Mouse (Mus musculus): ENCODE measurements around the gene Mfsd6l. TPM values are rescaled to one million over a fixed set of nuclear protein-coding genes. Genes with fewer than 3 reads are reported as not detected.
A peak's percentile ranks its signal among the peaks of the same experiment; 100 is the strongest.

Gene Mfsd6l
- 1.3 and 1.4 TPM in 2 replicates for polyA plus RNA-seq (2014; fragmentation: Nextera tagmentation; extraction: Ambion mirVana)

- no peaks in the 10 kb centered on the region for H3K36me3 ChIP-seq (ENCODE audit: control insufficient read depth, insufficient read depth, low read length)
- H3K27me3 ChIP-seq (ENCODE audit: control insufficient read depth, insufficient read depth, low read length): no peaks in the 10 kb centered on the region
- peak within 1 kb of the TSS; percentile 33 for H3K4me3 ChIP-seq (ENCODE audit: low read depth, low read length)
- H3K9me3 ChIP-seq (ENCODE audit: control insufficient read depth, low read depth, low read length): no peaks in the 10 kb centered on the region
- peak; percentile 77; the same call in 1 of the 2 replicates for ATAC-seq (ENCODE audit: insufficient number of reproducible peaks, insufficient read depth, low FRiP score, low read depth)
- H3K4me2 ChIP-seq (replicated peaks; ENCODE audit: low read depth, low read length): peak within 1 kb of the TSS; percentile 37
- H3K9ac ChIP-seq (replicated peaks; ENCODE audit: low read depth, low read length): 0 out of 2 replicates have a peak within 1 kb of the TSS, but pooled peaks have one; percentile 14
- H3K4me1 ChIP-seq (ENCODE audit: control insufficient read depth, insufficient read depth, low read length): no peaks in the 10 kb centered on the region
- no peak within 1 kb of the TSS for H3K27ac ChIP-seq (ENCODE audit: low read length)
- WGBS: 9% methylated on average over 37 of the region's 37 CpGs
Observed at GRCm38 (mm10) chr11:68555918-68556584, at the start of gene Mfsd6l. Mfsd6l (plus strand) TSS chr11:68556186.

GRCm38 (mm10) chr11:68507246-68507645 is 48.7 kb upstream of the Mfsd6l start:
- Histone ChIP-seq H3K4me2 (replicated peaks; ENCODE audit: low read depth, low read length) (no peak overlapping the region), H3K4me1 (ENCODE audit: control insufficient read depth, insufficient read depth, low read length) (no peaks in the 10 kb centered on the region), H3K9me3 (ENCODE audit: control insufficient read depth, low read depth, low read length) (no peaks in the 10 kb centered on the region), H3K36me3 (ENCODE audit: control insufficient read depth, insufficient read depth, low read length) (no peaks in the 10 kb centered on the region), H3K4me3 (ENCODE audit: low read depth, low read length) (no peak overlapping the region), H3K9ac (replicated peaks; ENCODE audit: low read depth, low read length) (no peak overlapping the region), H3K27me3 (ENCODE audit: control insufficient read depth, insufficient read depth, low read length) (no peaks in the 10 kb centered on the region), H3K27ac (ENCODE audit: low read length) (no peak overlapping the region)
- 92% methylated on average over 7 of the region's 7 CpGs for WGBS
- no peak for ATAC-seq (ENCODE audit: insufficient number of reproducible peaks, insufficient read depth, low FRiP score, low read depth)

- Histone ChIP-seq H3K4me3 (ENCODE audit: low read depth, low read length) (no peak overlapping the region), H3K9me3 (ENCODE audit: control insufficient read depth, low read depth, low read length) (no peaks in the 10 kb centered on the region), H3K4me1 (ENCODE audit: control insufficient read depth, insufficient read depth, low read length) (no peaks in the 10 kb centered on the region), H3K9ac (replicated peaks; ENCODE audit: low read depth, low read length) (no peak overlapping the region), H3K27ac (ENCODE audit: low read length) (no peak overlapping the region), H3K36me3 (ENCODE audit: control insufficient read depth, insufficient read depth, low read length) (no peaks in the 10 kb centered on the region), H3K27me3 (ENCODE audit: control insufficient read depth, insufficient read depth, low read length) (no peaks in the 10 kb centered on the region), H3K4me2 (replicated peaks; ENCODE audit: low read depth, low read length) (no peak overlapping the region)
- no peak for ATAC-seq (ENCODE audit: insufficient number of reproducible peaks, insufficient read depth, low FRiP score, low read depth)
- 56% methylated on average over 5 of the region's 5 CpGs for WGBS
Observed at GRCm38 (mm10) chr11:68508619-68509018, 47.4 kb upstream of the Mfsd6l start.

- no peak overlapping the region for H3K27ac ChIP-seq (ENCODE audit: low read length)
- H3K4me1 ChIP-seq (ENCODE audit: control insufficient read depth, insufficient read depth, low read length): no peaks in the 10 kb centered on the region
- 66% methylated on average over 2 of the region's 2 CpGs for WGBS
- H3K27me3 ChIP-seq (ENCODE audit: control insufficient read depth, insufficient read depth, low read length): no peaks in the 10 kb centered on the region
- no peak for ATAC-seq (ENCODE audit: insufficient number of reproducible peaks, insufficient read depth, low FRiP score, low read depth)
- H3K36me3 ChIP-seq (ENCODE audit: control insufficient read depth, insufficient read depth, low read length): no peaks in the 10 kb centered on the region
- H3K4me3 ChIP-seq (ENCODE audit: low read depth, low read length): no peak overlapping the region
- H3K4me2 ChIP-seq (replicated peaks; ENCODE audit: low read depth, low read length): no peak overlapping the region
- H3K9me3 ChIP-seq (ENCODE audit: control insufficient read depth, low read depth, low read length): no peaks in the 10 kb centered on the region
- H3K9ac ChIP-seq (replicated peaks; ENCODE audit: low read depth, low read length): no peak overlapping the region
Observed at GRCm38 (mm10) chr11:68509194-68509593, 46.8 kb upstream of the Mfsd6l start.

- Histone ChIP-seq H3K4me2 (replicated peaks; ENCODE audit: low read depth, low read length) (no peak overlapping the region), H3K4me1 (ENCODE audit: control insufficient read depth, insufficient read depth, low read length) (no peaks in the 10 kb centered on the region), H3K4me3 (ENCODE audit: low read depth, low read length) (no peak overlapping the region), H3K9ac (replicated peaks; ENCODE audit: low read depth, low read length) (no peak overlapping the region), H3K27me3 (ENCODE audit: control insufficient read depth, insufficient read depth, low read length) (no peaks in the 10 kb centered on the region), H3K36me3 (ENCODE audit: control insufficient read depth, insufficient read depth, low read length) (no peaks in the 10 kb centered on the region), H3K9me3 (ENCODE audit: control insufficient read depth, low read depth, low read length) (no peaks in the 10 kb centered on the region), H3K27ac (ENCODE audit: low read length) (no peak overlapping the region)
- ATAC-seq (ENCODE audit: insufficient number of reproducible peaks, insufficient read depth, low FRiP score, low read depth): no peak
- WGBS: 56% methylated on average over 3 of the region's 3 CpGs
Observed at GRCm38 (mm10) chr11:68513969-68514368, 42.0 kb upstream of the Mfsd6l start.

- no peak for ATAC-seq (ENCODE audit: insufficient number of reproducible peaks, insufficient read depth, low FRiP score, low read depth)
- no peaks in the 10 kb centered on the region for H3K36me3 ChIP-seq (ENCODE audit: control insufficient read depth, insufficient read depth, low read length)
- no peak overlapping the region for H3K4me2 ChIP-seq (replicated peaks; ENCODE audit: low read depth, low read length)
- no peak overlapping the region for H3K27ac ChIP-seq (ENCODE audit: low read length)
- H3K4me1 ChIP-seq (ENCODE audit: control insufficient read depth, insufficient read depth, low read length): no peaks in the 10 kb centered on the region
- no peak overlapping the region for H3K9ac ChIP-seq (replicated peaks; ENCODE audit: low read depth, low read length)
- no peaks in the 10 kb centered on the region for H3K27me3 ChIP-seq (ENCODE audit: control insufficient read depth, insufficient read depth, low read length)
- H3K9me3 ChIP-seq (ENCODE audit: control insufficient read depth, low read depth, low read length): 0 out of 2 replicates have a peak, but pooled peaks cover 4% of the 10 kb centered on the region
- 92% methylated on average over 4 of the region's 4 CpGs for WGBS
- no peak overlapping the region for H3K4me3 ChIP-seq (ENCODE audit: low read depth, low read length)
Observed at GRCm38 (mm10) chr11:68519362-68519761, 36.6 kb upstream of the Mfsd6l start.

- Histone ChIP-seq H3K36me3 (ENCODE audit: control insufficient read depth, insufficient read depth, low read length) (no peaks in the 10 kb centered on the region), H3K27ac (ENCODE audit: low read length) (no peak overlapping the region), H3K4me3 (ENCODE audit: low read depth, low read length) (no peak overlapping the region), H3K4me2 (replicated peaks; ENCODE audit: low read depth, low read length) (no peak overlapping the region), H3K4me1 (ENCODE audit: control insufficient read depth, insufficient read depth, low read length) (no peaks in the 10 kb centered on the region), H3K9ac (replicated peaks; ENCODE audit: low read depth, low read length) (no peak overlapping the region), H3K9me3 (ENCODE audit: control insufficient read depth, low read depth, low read length) (0 out of 2 replicates have a peak, but pooled peaks cover 4% of the 10 kb centered on the region), H3K27me3 (ENCODE audit: control insufficient read depth, insufficient read depth, low read length) (no peaks in the 10 kb centered on the region)
- WGBS: 87% methylated on average over 5 of the region's 5 CpGs
- ATAC-seq (ENCODE audit: insufficient number of reproducible peaks, insufficient read depth, low FRiP score, low read depth): no peak
Observed at GRCm38 (mm10) chr11:68519815-68520214, 36.2 kb upstream of the Mfsd6l start.

GRCm38 (mm10) chr11:68520439-68520838 is 35.5 kb upstream of the Mfsd6l start:
- Histone ChIP-seq H3K9ac (replicated peaks; ENCODE audit: low read depth, low read length) (no peak overlapping the region), H3K27ac (ENCODE audit: low read length) (no peak overlapping the region), H3K4me3 (ENCODE audit: low read depth, low read length) (no peak overlapping the region), H3K4me1 (ENCODE audit: control insufficient read depth, insufficient read depth, low read length) (no peaks in the 10 kb centered on the region), H3K27me3 (ENCODE audit: control insufficient read depth, insufficient read depth, low read length) (no peaks in the 10 kb centered on the region), H3K4me2 (replicated peaks; ENCODE audit: low read depth, low read length) (no peak overlapping the region), H3K9me3 (ENCODE audit: control insufficient read depth, low read depth, low read length) (0 out of 2 replicates have a peak, but pooled peaks cover 4% of the 10 kb centered on the region), H3K36me3 (ENCODE audit: control insufficient read depth, insufficient read depth, low read length) (no peaks in the 10 kb centered on the region)
- ATAC-seq (ENCODE audit: insufficient number of reproducible peaks, insufficient read depth, low FRiP score, low read depth): no peak
- 75% methylated on average over 2 of the region's 2 CpGs for WGBS

GRCm38 (mm10) chr11:68521352-68521751 is 34.6 kb upstream of the Mfsd6l start:
- WGBS: 78% methylated on average over 5 of the region's 5 CpGs
- Histone ChIP-seq H3K4me2 (replicated peaks; ENCODE audit: low read depth, low read length) (no peak overlapping the region), H3K9me3 (ENCODE audit: control insufficient read depth, low read depth, low read length) (0 out of 2 replicates have a peak, but pooled peaks cover 4% of the 10 kb centered on the region)

More at GRCm38 (mm10) chr11:68521352-68521751, 34.6 kb upstream of the Mfsd6l start:
- Histone ChIP-seq H3K4me3 (ENCODE audit: low read depth, low read length) (no peak overlapping the region), H3K27me3 (ENCODE audit: control insufficient read depth, insufficient read depth, low read length) (no peaks in the 10 kb centered on the region), H3K27ac (ENCODE audit: low read length) (no peak overlapping the region), H3K4me1 (ENCODE audit: control insufficient read depth, insufficient read depth, low read length) (no peaks in the 10 kb centered on the region), H3K36me3 (ENCODE audit: control insufficient read depth, insufficient read depth, low read length) (no peaks in the 10 kb centered on the region), H3K9ac (replicated peaks; ENCODE audit: low read depth, low read length) (no peak overlapping the region)
- no peak for ATAC-seq (ENCODE audit: insufficient number of reproducible peaks, insufficient read depth, low FRiP score, low read depth)
